Mouse (Mus musculus): Measurements from ENCODE around the gene Lpp.

DNA sequence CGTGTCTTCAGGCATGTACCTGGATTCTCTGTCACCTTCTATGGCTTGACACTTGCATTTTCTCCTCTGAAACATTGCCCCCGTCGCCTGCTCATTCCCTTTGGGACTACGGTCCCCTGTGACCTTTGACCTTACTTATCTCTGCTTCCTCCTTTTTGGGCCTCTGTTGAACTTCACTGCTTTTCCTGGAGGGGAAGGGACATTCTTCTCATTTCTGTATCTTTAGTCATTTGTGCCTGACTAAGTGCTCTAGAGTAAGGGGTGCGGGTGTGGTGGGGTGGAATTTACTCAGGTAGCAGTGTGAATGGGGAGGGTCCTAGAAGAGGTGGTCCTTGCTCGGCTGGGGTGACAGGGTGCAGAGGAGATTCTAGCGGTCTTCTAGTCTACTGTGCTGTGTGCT lies 40.7 kb downstream of the Lpp start:
- no peak for TF ChIP-seq CTCF (IDR thresholded peaks at IDR 0.05; ENCODE audit: low read depth, low read length)
- no peak for TF ChIP-seq GATA1 (IDR thresholded peaks at IDR 0.05; ENCODE audit: borderline replicate concordance, low read length)
- TF ChIP-seq TAL1 (conservative IDR thresholded peaks at IDR 0.05; ENCODE audit: low read depth, low read length) = no peak
- TF ChIP-seq POLR2AphosphoS5 (IDR thresholded peaks at IDR 0.05; ENCODE audit: insufficient replicate concordance, low read depth, low read length) = no peak
- no peak for TF ChIP-seq GATA2 (IDR thresholded peaks at IDR 0.05; ENCODE audit: borderline replicate concordance, low read depth, low read length)
